Mouse (Mus musculus): ENCODE data around the gene Cd55. TPM values are rescaled to one million over a fixed set of nuclear protein-coding genes. Genes with fewer than 3 reads are reported as not detected.
"Not testable (repeated sequence)": the region's sequence is repeated elsewhere in the genome, so short reads cannot be mapped to it uniquely, and the experiment has no call there.

Cd55 gene
- total RNA-seq, 2 experiments from 2014 or later: 54.3 to 62.2 TPM

- DNase-seq (ENCODE audit: low spot score): not testable (repeated sequence)
Measured at GRCm38 (mm10) chr1:130427175-130427853, 35.2 kb downstream of the Cd55 start.

- DNase-seq (ENCODE audit: low spot score): no peak
Measured at GRCm38 (mm10) chr1:130422664-130423111, 39.9 kb downstream of the Cd55 start, which contains the start of gene Cd55b. Gene Cd55b, minus strand, starts transcription at chr1:130423009.

- not testable (repeated sequence) for DNase-seq (ENCODE audit: low spot score)
Measured at GRCm38 (mm10) chr1:130422033-130422432, 40.5 kb downstream of the Cd55 start.

- DNase-seq (ENCODE audit: low spot score): not testable (repeated sequence)
Measured at GRCm38 (mm10) chr1:130397109-130397508, 65.4 kb downstream of the Cd55 start.

Other genes with a start within 250 kb of the Cd55 start
- gene Cd55b, start 39.7 kb downstream of the Cd55 start, total RNA-seq (2021): under 1 TPM; 0.81 to 0.89 TPM
- not detected for gene Zp3r, start 166.9 kb upstream of the Cd55 start, total RNA-seq (2021)
- gene C4bp, start 198.9 kb upstream of the Cd55 start, total RNA-seq (2021): under 1 TPM in 1 of 2 experiments, not detected in 1; 0.19 TPM

All from gastrocnemius, adult 18-20 months (tissue).